Mouse (Mus musculus) fat pad, adult 2 months (tissue): Measurements from ENCODE around the gene Mpv17l.
"Not testable (repeated sequence)": the region's sequence is repeated elsewhere in the genome, so short reads cannot be mapped to it uniquely, and the experiment has no call there.

Experiments used
- DNase-seq: peaks from one replicate; pipeline ENCODE4 v3.0.0-alpha.2; 2011; ENCODE audit warnings: low read depth, low spot score; ENCODE audit errors: extremely low read depth

Mpv17l gene

DNA sequence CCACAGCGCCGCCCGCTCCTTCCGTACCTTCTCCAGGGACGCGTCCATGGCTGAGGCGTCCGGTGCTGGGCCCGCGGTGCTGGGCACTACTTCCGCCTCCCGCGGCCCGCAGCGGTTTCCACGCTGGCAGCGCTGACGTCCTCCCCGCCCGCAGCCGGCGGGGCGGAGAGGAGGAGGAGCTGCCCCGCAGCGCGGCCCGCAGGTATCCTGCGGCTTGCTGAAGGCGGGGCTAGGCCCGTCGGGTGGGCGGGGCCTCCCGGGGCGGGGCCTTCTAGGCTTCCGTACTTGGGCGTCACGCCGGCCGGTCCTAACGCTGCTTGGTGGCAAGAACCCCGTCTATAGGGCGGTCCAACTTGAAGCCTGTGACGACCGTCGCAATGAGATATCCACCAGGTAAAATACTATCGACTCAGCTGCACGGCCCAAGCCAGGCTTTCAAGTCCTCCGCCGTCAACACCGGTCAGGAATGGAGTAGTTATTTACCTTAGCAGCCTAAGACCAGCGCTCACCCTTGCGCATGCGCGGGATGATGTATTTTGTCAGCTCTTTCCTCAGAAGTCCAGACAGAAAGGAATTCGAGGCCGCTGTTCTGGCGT, at the start of gene Mpv17l, which contains the start of gene Pdxdc1:
TSS of gene Mpv17l (plus strand) at position 274 of the 596 bp plus-strand sequence.
TSS of gene Pdxdc1 (minus strand) at position 244 of the 596 bp plus-strand sequence.
- DNase-seq: peak; percentile 61

DNA sequence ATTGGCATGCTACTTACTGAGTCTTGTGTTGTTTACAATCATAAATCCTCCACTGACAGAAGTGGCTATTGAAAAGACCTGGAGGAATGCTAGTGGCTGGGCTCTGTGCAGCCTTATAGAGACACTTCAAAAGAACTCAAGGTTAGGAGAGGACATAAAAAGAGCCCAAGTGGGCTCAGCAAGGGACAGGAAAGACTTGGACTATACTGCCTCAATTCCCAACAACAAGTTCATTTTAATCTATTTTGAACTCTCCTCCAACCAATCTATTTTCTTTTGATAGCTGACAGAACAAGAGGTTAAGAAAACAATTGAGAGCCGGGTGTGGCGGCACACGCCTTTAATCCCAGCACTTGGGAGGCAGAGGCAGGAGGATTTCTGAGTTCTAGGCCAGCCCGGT, 49.1 kb upstream of the Mpv17l start:
- DNase-seq: no peak

DNA sequence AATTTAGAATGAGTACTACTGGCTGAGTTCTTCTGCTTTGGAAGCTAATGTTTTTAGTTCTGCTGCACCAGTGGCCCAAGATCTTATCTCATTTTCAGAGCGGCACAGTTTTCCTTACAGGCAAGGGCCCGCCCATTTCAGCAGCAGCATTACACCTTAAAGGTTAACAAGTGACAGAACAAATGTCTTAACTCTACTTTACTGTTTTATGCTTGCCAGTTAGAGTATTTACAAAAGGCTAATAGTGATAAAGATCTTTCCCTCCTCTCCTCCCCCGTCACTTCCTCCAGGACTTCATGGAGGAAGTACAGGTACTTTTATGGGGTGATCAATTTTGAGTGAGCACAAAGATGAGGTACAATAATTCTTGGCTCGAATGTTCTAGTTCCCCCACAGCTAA, 36.9 kb upstream of the Mpv17l start:
- DNase-seq: peak; percentile 7

DNA sequence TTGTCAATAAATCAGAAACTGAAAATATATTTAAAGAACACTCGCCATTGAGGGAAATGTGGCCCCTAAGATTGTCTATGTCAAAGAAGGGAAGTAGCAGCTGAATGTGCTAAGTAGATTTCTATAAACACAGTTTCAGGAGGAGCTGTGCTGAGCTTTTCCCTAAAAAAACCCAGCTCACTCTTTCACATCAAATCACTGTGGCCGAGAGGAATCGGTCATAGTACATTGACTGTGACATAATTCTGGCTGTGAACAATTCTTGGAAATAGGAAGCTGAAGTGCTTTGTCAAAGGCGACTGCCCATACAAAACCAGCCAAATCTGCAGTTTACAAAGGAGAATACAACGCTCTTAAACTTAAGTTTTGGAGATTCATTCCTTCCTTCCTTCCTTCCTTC, 36.3 kb upstream of the Mpv17l start:
- DNase-seq: no peak

DNA sequence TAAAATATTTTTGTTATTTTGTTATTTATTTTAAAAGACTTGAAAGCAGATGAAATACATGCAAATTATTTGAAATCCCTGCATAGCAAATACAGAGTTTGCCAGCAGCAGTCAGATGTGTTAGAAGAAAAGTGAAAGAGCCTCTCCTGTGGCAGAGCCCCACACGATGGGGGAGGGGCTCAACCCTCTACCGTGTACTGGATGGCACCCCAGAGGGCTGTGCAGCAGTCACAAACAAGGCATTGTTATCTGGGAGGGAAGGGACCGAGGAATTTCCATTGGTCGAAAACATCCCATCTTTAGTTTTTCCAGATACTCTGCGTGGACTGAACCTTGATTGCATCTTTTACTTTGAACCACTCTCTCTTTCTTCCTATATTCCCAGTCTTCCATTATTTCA, 35.6 kb upstream of the Mpv17l start:
- not testable (repeated sequence) for DNase-seq

DNA sequence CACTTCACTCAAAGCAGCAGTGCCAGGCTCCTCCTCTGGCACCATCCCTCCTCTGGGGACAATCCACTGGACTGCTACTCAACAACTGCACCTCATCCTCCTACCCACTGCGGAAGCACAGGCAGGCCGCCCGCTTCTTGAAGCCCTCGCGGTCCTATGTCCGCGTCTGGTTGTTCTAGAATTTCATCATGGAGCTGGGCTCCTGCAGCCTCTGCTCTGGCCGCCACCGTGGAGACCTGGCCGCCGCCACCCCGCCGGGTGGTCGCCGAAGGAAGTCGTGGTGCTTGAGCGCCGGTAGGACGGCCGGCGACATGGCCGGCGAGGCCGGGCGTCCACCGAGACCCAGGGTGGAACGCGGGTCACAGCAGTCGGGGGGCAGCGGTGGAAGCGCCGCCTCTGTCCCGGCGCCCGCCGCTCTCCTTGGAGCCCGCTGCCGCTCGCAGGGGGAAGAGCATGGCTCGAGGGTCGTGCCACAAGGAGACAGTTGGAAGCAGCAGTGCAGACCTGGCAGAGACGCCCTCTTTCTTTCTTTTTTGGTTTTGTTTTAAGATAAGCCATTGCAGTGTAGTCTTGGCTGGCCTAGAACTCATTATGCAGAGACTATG, 34.9 kb upstream of the Mpv17l start:
- DNase-seq: no peak

DNA sequence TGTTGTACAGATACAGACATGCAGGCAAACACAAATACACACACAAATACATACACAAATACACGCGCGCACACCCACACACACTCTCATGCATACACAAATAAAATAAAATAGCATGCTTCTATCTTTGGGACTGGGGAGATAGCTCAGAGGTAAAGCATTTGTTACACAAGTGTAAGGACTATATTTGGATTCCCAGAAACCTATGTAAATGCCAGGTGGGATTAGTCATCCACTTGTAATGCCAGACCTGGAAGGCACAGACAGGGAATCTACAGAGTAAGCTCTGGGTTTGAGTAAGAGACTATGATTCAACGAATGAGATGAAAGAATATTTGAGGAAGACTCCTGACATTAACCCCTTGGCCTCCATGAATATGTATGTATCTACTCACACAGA, 27.5 kb upstream of the Mpv17l start:
- DNase-seq: peak; percentile 56

DNA sequence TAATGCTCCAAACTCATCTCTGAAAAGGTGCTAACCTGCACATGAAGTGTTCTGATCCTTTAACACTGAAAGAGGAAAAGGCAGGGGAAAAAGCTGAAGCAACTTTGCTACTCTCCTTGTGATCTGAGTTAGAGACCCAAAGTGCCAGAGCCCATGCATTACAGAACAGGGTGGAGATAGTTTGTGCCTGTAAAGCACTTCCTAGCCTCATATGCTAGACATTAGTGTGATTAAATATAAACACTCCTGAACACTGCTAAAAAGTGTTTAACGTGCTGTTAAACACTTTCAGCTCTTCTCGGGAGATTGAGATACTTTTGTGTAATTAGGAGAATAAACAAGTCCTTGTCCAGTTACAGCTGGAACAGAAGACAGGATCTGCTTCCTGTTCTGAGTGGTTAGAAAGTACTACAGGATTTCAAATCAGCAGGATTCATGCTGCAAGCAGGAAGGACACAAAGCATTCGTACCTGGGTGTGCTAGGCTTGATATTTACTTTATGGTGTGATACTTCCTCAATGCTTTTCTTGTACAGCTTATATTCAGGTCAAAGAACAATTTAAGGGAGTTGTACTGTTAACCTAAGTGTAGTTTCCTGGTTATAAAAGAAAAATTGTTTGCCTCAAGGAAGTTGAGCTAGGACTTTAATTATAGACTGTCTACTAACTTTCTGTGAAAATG, 19.7 kb upstream of the Mpv17l start:
- no peak for DNase-seq

DNA sequence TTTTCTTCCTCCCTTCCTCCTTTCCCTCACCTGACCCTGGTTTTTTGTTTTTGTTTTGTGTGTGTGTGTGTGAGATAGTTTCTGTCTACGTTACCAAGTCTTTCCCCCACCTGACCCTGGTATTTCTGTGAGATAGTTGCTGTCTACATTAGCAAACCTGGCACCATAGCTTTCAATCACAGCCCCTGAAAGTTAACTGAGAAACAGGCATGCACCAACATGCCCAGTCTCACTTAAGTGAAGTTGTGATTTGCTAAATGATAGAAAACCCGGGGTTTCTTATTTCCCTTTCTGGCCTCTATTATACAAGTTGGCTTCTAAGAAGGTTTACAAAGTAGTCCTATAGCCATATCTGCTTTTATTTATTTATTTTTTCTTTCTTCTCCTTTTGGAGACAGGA, 12.5 kb upstream of the Mpv17l start:
- no peak for DNase-seq

DNA sequence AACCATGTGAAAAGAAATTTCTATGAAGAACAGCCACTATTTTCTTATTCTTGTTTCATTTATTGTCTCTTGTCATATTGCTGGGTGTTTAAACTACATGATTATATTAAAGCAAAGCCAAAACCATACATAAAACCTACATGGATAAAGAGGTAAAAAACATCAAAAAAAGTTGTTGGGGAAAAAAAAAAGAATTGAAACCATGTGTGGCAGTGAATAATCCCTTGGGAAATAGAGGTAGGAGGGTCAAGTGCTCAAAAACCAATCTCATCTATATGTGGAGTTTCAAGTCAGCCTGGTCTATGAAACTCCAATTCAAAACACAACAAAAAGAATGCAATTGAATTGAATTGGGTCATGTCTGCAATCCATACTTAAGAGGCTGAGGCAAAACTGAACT, 10.1 kb upstream of the Mpv17l start:
- DNase-seq: no peak

DNA sequence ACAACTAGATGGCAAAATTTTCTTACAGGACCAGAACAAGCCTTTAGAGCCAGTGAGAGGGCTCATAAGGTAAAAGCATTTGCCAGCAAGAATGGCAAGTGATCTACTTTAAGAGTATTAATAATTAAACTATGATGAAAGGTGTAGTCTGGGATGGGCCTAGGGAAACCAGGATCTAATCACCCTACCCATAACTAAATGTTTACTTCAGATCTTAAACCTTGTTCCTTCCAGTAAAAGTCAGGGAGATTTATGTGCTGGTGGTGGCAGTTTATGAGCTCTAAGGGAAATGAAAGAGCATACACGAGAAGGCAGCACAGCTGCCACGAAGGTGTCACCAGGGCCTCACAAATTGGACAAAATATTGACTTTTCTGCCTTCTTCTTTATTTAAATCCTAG, 8.9 kb upstream of the Mpv17l start:
- no peak for DNase-seq

DNA sequence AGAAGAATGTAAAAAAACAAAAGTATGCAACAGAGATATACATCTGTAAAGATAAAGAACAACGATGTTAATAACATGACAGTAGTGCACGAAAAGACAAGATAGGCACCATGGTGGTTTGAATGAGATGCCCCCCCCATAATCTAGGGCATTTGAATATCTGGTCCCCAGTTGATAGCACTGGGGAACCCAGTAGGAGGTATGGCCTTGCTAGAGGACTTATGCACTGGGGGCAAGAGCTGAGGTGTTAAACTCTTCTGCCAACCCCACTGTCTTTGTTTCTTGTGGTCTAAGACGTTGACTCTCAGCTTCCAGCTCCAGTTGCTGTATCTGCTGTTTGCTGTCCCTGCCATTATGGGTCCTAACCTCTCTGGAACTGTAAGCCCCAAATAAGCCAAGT, 7.2 kb upstream of the Mpv17l start:
- DNase-seq: no peak

DNA sequence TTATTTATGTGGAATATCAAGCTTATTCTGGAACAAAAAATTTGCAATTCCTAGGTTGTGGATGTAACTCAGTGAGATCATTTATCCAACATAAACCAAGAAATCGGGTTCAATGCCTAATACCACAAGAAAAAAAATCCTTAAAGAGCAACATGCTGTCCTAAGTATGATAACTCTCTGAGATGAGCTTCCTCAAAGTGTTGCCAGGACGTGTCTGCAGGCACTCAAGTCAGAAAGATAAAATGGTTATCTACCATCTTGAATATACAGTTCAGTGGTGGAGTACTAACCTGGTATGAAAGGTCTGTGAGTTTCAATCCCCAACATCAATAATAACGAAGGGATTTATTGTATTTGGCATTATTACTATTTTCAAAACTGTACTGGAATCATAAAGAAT, 6.6 kb upstream of the Mpv17l start:
- DNase-seq: no peak

DNA sequence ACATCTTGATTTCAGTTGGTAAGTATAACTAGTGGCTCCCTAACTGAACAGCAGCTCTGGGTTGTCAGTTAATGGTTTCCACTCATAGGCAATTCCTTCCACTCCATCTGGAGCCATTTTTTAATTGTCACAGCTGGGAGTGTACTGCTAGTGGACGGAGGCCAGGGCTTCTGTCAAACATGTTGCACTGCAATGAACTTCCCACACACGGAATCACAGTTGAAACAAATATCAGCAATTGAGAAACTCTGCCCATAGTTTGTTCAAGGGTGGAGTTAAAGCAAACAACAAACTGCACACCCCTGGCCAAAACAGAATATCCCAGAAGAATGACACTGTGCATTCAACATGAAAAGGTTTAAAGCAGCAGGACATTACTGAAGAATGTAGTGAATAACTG, 4.0 kb upstream of the Mpv17l start:
- no peak for DNase-seq

DNA sequence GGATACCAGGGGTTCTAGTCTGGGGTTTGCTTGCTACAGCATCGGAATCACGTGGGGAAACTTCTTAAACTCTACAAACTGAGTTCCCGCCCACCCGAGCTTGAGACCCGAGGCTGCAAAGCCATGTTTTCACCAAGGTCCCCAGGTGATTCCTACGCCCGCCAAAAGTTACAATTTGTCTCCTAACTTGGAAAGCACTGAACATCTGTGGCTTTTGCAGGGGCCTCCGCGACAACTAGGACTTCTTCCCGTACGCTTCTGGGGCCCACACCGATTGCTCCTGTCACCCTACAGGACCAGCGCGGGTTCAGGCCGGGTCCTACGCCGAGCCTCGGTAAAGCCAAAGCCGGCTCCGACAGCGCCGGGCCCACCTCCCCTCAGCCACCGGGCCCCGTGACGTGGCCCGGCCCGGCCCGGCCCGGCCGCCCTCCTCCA, 547 bp upstream of the Mpv17l start:
- no peak for DNase-seq

DNA sequence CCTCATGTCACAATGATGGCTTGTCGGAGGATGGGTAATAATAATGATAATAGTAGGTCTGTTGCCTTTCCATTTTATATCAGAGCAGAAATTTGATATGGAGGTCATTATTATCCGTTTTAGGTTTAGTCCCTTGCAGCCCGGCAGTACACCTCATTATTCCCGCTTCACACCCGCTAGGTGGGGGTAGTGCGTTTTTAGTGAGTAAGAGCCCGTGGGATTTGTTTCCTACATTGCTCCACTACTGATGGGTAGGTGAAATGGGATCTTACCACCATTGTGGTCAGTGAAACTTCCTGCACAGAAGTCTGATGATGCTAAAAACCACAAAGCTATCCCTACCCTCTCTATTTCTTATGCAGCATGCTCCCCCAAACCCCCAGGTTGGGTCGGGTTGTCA, 527 bp downstream of the Mpv17l start:
- DNase-seq: no peak

DNA sequence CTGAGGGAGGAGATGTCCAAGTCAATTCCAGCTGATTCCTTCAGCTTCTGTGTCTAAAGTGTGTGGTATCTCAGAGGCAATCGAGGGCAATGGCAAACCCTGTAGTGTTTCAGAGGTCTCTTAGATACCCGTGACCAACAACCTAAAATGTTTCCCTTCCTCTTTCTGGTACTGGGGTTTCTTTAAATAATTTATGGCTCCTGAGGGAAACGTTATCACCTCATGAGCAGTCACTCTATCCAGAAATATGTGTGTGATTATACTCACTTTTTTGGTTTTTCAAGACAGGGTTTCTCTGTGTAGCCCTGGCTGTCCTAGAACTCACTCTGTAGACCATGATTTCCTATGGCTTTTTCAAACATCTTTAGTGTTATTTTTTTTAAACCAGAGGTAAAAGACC, 4.3 kb downstream of the Mpv17l start:
- no peak for DNase-seq

DNA sequence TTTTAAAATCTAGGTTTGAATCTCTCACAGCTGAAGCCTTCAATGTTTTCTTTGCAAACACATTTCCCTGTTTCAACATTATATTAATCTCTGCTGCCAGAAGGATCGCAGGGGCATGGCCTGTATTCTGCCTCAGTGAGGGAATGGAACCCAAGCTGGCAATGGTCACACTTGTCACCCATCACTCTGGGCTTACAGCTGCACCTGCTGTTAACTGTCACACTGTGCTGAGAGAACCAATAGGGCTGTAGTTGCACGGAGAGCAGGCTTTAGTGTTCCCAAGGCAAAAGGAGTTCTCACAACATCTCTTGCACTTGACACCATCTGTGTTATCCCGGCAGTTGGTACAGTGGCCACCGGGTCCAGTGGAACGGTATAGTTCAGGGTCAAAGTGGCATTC, 17.1 kb downstream of the Mpv17l start:
- no peak for DNase-seq

DNA sequence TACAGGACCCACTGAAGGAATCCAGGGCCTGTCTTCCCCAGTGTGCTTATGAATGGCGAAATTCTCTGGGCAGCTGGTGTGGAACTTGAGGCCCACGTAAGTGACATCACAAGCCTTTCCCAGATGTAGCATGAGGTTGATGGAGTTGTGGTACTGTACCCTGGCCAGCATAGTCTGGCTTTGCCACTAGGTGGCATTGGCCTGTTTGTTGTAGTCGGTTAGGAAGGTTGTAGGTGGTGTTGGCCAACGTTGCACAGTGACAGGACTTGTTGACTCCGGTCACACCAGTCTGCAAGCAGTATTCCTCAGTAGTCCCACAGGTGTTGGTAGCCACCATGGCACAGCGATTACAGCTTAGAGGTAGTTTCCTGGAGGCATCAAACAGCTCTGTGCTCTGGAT, 18.1 kb downstream of the Mpv17l start:
- DNase-seq: no peak

DNA sequence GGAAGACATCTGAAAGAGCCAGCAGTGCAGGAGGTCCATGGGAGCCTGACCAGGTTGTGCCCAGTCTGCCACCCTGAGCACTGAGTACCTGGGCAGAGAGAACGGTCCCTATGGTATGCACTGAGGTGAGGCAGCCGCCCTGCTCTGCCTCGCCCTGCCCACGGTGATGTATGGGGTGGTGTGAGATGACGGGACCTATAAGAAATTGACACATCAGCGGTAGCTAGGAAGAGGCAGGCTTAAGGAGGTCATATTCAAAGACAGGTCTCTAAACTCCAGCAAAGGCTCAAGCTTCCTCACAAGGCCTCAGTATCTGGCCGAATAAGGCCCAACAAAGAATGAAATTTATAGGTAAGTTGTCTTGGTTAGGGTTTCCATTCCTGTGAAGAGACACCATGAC, 18.8 kb downstream of the Mpv17l start:
- no peak for DNase-seq

DNA sequence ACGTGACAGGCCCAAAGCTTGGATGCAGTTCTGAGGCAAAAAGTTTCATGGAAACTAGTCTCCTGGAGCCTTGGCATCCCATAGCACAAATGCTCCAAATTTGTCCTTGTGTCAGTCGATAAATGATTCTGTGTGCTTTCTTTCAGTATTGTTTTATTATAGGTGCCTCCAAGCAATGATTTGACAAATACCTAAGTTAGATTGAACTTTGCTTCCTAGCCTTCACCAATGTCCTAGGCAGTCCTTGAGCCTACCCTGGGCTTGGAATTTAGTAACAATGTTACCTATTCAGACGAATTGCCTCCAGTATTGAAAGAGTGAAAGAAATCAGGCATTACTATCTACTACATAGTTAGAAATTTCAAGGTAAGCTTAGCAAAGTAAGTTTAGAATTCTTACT, 19.5 kb downstream of the Mpv17l start:
- not testable (repeated sequence) for DNase-seq

DNA sequence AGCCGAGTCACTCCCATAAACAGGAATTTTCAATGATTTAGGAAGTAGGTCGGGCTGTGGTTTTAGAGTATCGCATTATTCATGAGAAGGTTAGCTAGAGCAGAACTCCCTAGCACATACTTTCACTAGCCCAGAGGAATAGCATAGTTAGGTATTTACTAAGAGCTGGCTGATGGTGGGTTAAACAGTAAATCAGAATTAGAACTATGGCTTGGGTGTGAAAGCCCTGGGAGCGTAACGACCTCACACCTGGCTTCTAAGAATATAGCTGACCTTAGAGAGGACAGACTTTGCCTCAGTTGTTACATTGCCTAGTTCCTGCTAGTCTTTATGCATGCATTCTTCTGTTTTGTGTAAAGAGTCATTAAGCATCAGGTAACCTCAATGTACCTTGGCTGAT, 20.0 kb downstream of the Mpv17l start:
- DNase-seq: not testable (repeated sequence)
